Mouse (Mus musculus) liver, postnatal 0 days (tissue): ENCODE results near the gene Atxn7l2.

Source experiments
- CTCF ChIP-seq: sonication (generic); IDR thresholded peaks from 2 replicates; pipeline ENCODE4 v1.5.1; 2016; ENCODE audit warnings: antibody characterized with exemption, low read depth
- EP300 ChIP-seq: IDR thresholded peaks from 2 replicates; pipeline ENCODE4 v1.6.1; 2016; ENCODE audit warnings: antibody characterized with exemption, low read depth, mild to moderate bottlenecking

- peak; percentile 89 for TF ChIP-seq CTCF
- TF ChIP-seq EP300, result no peak
These were observed 10.1 kb downstream of the Atxn7l2 start, which contains the start of gene Cyb561d1 for GRCm38 (mm10) chr3:108200329-108201323.
